Mouse (Mus musculus): ENCODE measurements around the gene Atp1b3. TPM values are rescaled to one million over a fixed set of nuclear protein-coding genes. Genes with fewer than 3 reads are reported as not detected.

The Atp1b3 gene
- polyA plus RNA-seq, 2 experiments = 29.3 to 60.6 TPM

- DNase-seq (ENCODE audit: low read depth in 3 of 3, low spot score in 3 of 3) = peak in 1 of 3 experiments; percentile 31
- no peak overlapping the region for H3K27ac ChIP-seq
- TF ChIP-seq EP300 (IDR thresholded peaks at IDR 0.05; ENCODE audit: low read depth) (no peak), CTCF (IDR thresholded peaks at IDR 0.05; ENCODE audit: low read depth) (no peak)
- no peak overlapping the region for H3K9ac ChIP-seq (replicated peaks)
- no peak overlapping the region for H3K4me2 ChIP-seq (ENCODE audit: low read depth)
- WGBS (ENCODE audit: insufficient replicate concordance) = 61% methylated on average over 1 of the region's 1 CpGs
- H3K4me1 ChIP-seq (replicated peaks; ENCODE audit: control insufficient read depth in 2 of 2, insufficient read depth in 2 of 2, low read length in 1 of 2) = peaks cover 0 to 11% of the 10 kb centered on the region in 2 experiments; a peak in 2 of 4 replicates
- no peaks in the 10 kb centered on the region for H3K36me3 ChIP-seq (replicated peaks; ENCODE audit: control insufficient read depth, insufficient read depth, low read depth)
- ATAC-seq (ENCODE audit: insufficient read depth) = no peak
- H3K4me3 ChIP-seq (ENCODE audit: insufficient read depth in 1 of 2, low read depth in 2 of 2, low read length in 2 of 2) = no peak overlapping the region
- H3K9me3 ChIP-seq (ENCODE audit: control insufficient read depth, low read length) = no peaks in the 10 kb centered on the region
- H3K27me3 ChIP-seq (ENCODE audit: control insufficient read depth, insufficient read depth, low read length) = no peaks in the 10 kb centered on the region
Observed at GRCm38 (mm10) chr9:96391921-96392320, 27.7 kb upstream of the Atp1b3 start.

GRCm38 (mm10) chr9:96383714-96384487 lies 19.7 kb upstream of the Atp1b3 start:
- TF ChIP-seq EP300 (IDR thresholded peaks at IDR 0.05; ENCODE audit: low read depth) = no peak
- TF ChIP-seq CTCF (IDR thresholded peaks at IDR 0.05; ENCODE audit: low read depth) = no peak
- H3K27me3 ChIP-seq (ENCODE audit: control insufficient read depth, insufficient read depth, low read length) = no peaks in the 10 kb centered on the region
- H3K4me2 ChIP-seq (ENCODE audit: low read depth) = no peak overlapping the region
- no peaks in the 10 kb centered on the region for H3K9me3 ChIP-seq (ENCODE audit: control insufficient read depth, low read length)
- H3K9ac ChIP-seq (replicated peaks) = no peak overlapping the region
- H3K4me3 ChIP-seq (ENCODE audit: insufficient read depth in 1 of 2, low read depth in 2 of 2, low read length in 2 of 2) = no peak overlapping the region
- no peaks in the 10 kb centered on the region for H3K36me3 ChIP-seq (replicated peaks; ENCODE audit: control insufficient read depth, insufficient read depth, low read depth)
- DNase-seq (ENCODE audit: low read depth in 3 of 3, low spot score in 3 of 3) (no peak), ATAC-seq (ENCODE audit: insufficient read depth) (no peak)
- 64% methylated on average over 18 of the region's 18 CpGs for WGBS (ENCODE audit: insufficient replicate concordance)
- no peak overlapping the region for H3K27ac ChIP-seq
- peaks cover 0 to 11% of the 10 kb centered on the region in 2 experiments; a peak in 2 of 4 replicates for H3K4me1 ChIP-seq (replicated peaks; ENCODE audit: control insufficient read depth in 2 of 2, insufficient read depth in 2 of 2, low read length in 1 of 2)

GRCm38 (mm10) chr9:96382756-96383155 lies 18.5 kb upstream of the Atp1b3 start:
- ATAC-seq (ENCODE audit: insufficient read depth) (no peak), DNase-seq (ENCODE audit: low read depth in 3 of 3, low spot score in 3 of 3) (no peak)
- TF ChIP-seq CTCF (IDR thresholded peaks at IDR 0.05; ENCODE audit: low read depth) = no peak
- no peak for TF ChIP-seq EP300 (IDR thresholded peaks at IDR 0.05; ENCODE audit: low read depth)
- no peak overlapping the region for H3K4me2 ChIP-seq (ENCODE audit: low read depth)
- H3K27me3 ChIP-seq (ENCODE audit: control insufficient read depth, insufficient read depth, low read length) = no peaks in the 10 kb centered on the region
- no peak overlapping the region for H3K27ac ChIP-seq
- WGBS (ENCODE audit: insufficient replicate concordance) = 71% methylated on average over 4 of the region's 4 CpGs
- no peaks in the 10 kb centered on the region for H3K9me3 ChIP-seq (ENCODE audit: control insufficient read depth, low read length)
- no peaks in the 10 kb centered on the region for H3K36me3 ChIP-seq (replicated peaks; ENCODE audit: control insufficient read depth, insufficient read depth, low read depth)
- H3K4me3 ChIP-seq (ENCODE audit: insufficient read depth in 1 of 2, low read depth in 2 of 2, low read length in 2 of 2) = no peak overlapping the region
- peaks cover 0 to 11% of the 10 kb centered on the region in 2 experiments; a peak in 2 of 4 replicates for H3K4me1 ChIP-seq (replicated peaks; ENCODE audit: control insufficient read depth in 2 of 2, insufficient read depth in 2 of 2, low read length in 1 of 2)
- no peak overlapping the region for H3K9ac ChIP-seq (replicated peaks)

- H3K27me3 ChIP-seq (ENCODE audit: control insufficient read depth, insufficient read depth, low read length) = no peaks in the 10 kb centered on the region
- ATAC-seq (ENCODE audit: insufficient read depth) = no peak; the same call in 1 of the 2 replicates
Observed at GRCm38 (mm10) chr9:96381393-96381792, 17.2 kb upstream of the Atp1b3 start.

GRCm38 (mm10) chr9:96379551-96379950 lies 15.3 kb upstream of the Atp1b3 start:
- 58% methylated on average over 7 of the region's 7 CpGs for WGBS (ENCODE audit: insufficient replicate concordance)
- no peak for DNase-seq (ENCODE audit: low read depth in 3 of 3, low spot score in 3 of 3)
- no peak for TF ChIP-seq EP300 (IDR thresholded peaks at IDR 0.05; ENCODE audit: low read depth)
- TF ChIP-seq CTCF (IDR thresholded peaks at IDR 0.05; ENCODE audit: low read depth) = no peak
- no peak for ATAC-seq (ENCODE audit: insufficient read depth)
- Histone ChIP-seq H3K27me3 (ENCODE audit: control insufficient read depth, insufficient read depth, low read length) (no peaks in the 10 kb centered on the region), H3K27ac (no peak overlapping the region), H3K9ac (replicated peaks) (no peak overlapping the region), H3K36me3 (replicated peaks; ENCODE audit: control insufficient read depth, insufficient read depth, low read depth) (no peaks in the 10 kb centered on the region), H3K4me1 (replicated peaks; ENCODE audit: control insufficient read depth in 2 of 2, insufficient read depth in 2 of 2, low read length in 1 of 2) (peaks cover 0 to 8% of the 10 kb centered on the region in 2 experiments; a peak in 1 of 4 replicates), H3K4me3 (ENCODE audit: insufficient read depth in 1 of 2, low read depth in 2 of 2, low read length in 2 of 2) (no peak overlapping the region), H3K4me2 (ENCODE audit: low read depth) (no peak overlapping the region), H3K9me3 (ENCODE audit: control insufficient read depth, low read length) (no peaks in the 10 kb centered on the region)

More at GRCm38 (mm10) chr9:96381393-96381792, 17.2 kb upstream of the Atp1b3 start:
- DNase-seq (ENCODE audit: low read depth in 3 of 3, low spot score in 3 of 3) = no peak
- H3K9me3 ChIP-seq (ENCODE audit: control insufficient read depth, low read length) = no peaks in the 10 kb centered on the region
- no peak overlapping the region for H3K4me2 ChIP-seq (ENCODE audit: low read depth)
- no peak overlapping the region for H3K9ac ChIP-seq (replicated peaks)
- no peak overlapping the region for H3K4me3 ChIP-seq (ENCODE audit: insufficient read depth in 1 of 2, low read depth in 2 of 2, low read length in 2 of 2)
- H3K4me1 ChIP-seq (replicated peaks; ENCODE audit: control insufficient read depth in 2 of 2, insufficient read depth in 2 of 2, low read length in 1 of 2) = peaks cover 0 to 11% of the 10 kb centered on the region in 2 experiments; a peak in 2 of 4 replicates
- no peak for TF ChIP-seq CTCF (IDR thresholded peaks at IDR 0.05; ENCODE audit: low read depth)
- TF ChIP-seq EP300 (IDR thresholded peaks at IDR 0.05; ENCODE audit: low read depth) = no peak
- no peaks in the 10 kb centered on the region for H3K36me3 ChIP-seq (replicated peaks; ENCODE audit: control insufficient read depth, insufficient read depth, low read depth)
- H3K27ac ChIP-seq = no peak overlapping the region
- WGBS (ENCODE audit: insufficient replicate concordance) = 15% methylated on average over 13 of the region's 13 CpGs

Data from liver, embryonic 14.5 days (tissue).